8 mouse cellular contexts compared by ENCODE assay signal in genomic region chr14:28506376-28506831, GRCm38 (mm10). TPM values are rescaled to one million over a fixed set of nuclear protein-coding genes. Genes with fewer than 3 reads are reported as not detected.
DNase-seq lines count a peak whose midpoint lies in the region; ATAC-seq and TF ChIP-seq lines count a peak whose summit lies in the region.

No protein-coding gene starts in this region.

- peaks cover 15% of the 10 kb centered on the region for H3K4me1 ChIP-seq in stomach, embryonic 16.5 days (ENCODE audit: control insufficient read depth, insufficient read depth, low read length)

- no peak for DNase-seq in left cerebral cortex, adult 2 months (ENCODE audit: extremely low spot score in 1 of 2, low spot score in 2 of 2)
- no peak for DNase-seq in left cerebral cortex, adult 11 months (ENCODE audit: low spot score)
- peak; percentile 54 for DNase-seq in embryo, embryonic 11.5 days (ENCODE audit: low read depth, low spot score)
- peak; percentile 28 to 60 for DNase-seq in heart, adult 9 months (ENCODE audit: low spot score in 2 of 2)
- DNase-seq in kidney, adult 9 months: peak; percentile 50
- DNase-seq in lung, postnatal 10 days: peak; percentile 75
- no peak for DNase-seq in natural killer cell, adult 2 months (ENCODE audit: low spot score in 2 of 2)

- intact Hi-C loops in left cerebral cortex, adult 2 months (cut with DNase I): loop anchor here (2.0 to 10.0 kb wide), 5 partner anchors 222 to 698 kb away; no protein-coding TSS in a partner anchor

- H3K27me3 ChIP-seq in stomach, embryonic 16.5 days (ENCODE audit: control insufficient read depth, insufficient read depth, low read length): peaks cover 24% of the 10 kb centered on the region

- H3K36me3 ChIP-seq in stomach, embryonic 16.5 days (ENCODE audit: control insufficient read depth, insufficient read depth, low read length): no peaks in the 10 kb centered on the region

- WGBS in stomach, embryonic 16.5 days: under 1% methylated on average over 29 of the region's 29 CpGs

- H3K27ac ChIP-seq in left cerebral cortex, adult 2 months: no peak overlapping the region
- H3K27ac ChIP-seq in stomach, embryonic 16.5 days (ENCODE audit: low read length): peak overlapping the region; percentile 93

- no peak for TF ChIP-seq CTCF in left cerebral cortex, adult 2 months (IDR thresholded peaks at IDR 0.05)

- peak overlapping the region; percentile 86 for H3K9ac ChIP-seq in stomach, embryonic 16.5 days (ENCODE audit: low read length)

- ATAC-seq in stomach, embryonic 16.5 days (ENCODE audit: insufficient read depth, low FRiP score): 0 out of 2 replicates have a peak, but pooled peaks have one; percentile 11

- peak overlapping the region; percentile 55 for H3K4me3 ChIP-seq in left cerebral cortex, adult 2 months
- peak overlapping the region; percentile 63 for H3K4me3 ChIP-seq in stomach, embryonic 16.5 days (replicated peaks; ENCODE audit: low read length)

- H3K4me2 ChIP-seq in stomach, embryonic 16.5 days (ENCODE audit: low read depth, low read length): peak overlapping the region; percentile 68

- no peaks in the 10 kb centered on the region for H3K9me3 ChIP-seq in stomach, embryonic 16.5 days (replicated peaks; ENCODE audit: control insufficient read depth, low read length)

RNA-seq across cellular contexts. Expression of gene Wnt5a, which starts 1.9 kb away (rescaled TPM):
- total RNA-seq in left cerebral cortex, adult 2 months (2021): 10 to 100 TPM in 1 of 2 experiments, 1 to 10 TPM in 1; 9.6 to 10.1 TPM
- 21.0 and 23.5 TPM in 2 replicates for polyA plus RNA-seq in stomach, embryonic 16.5 days (2015; fragmentation: Nextera tagmentation; extraction: Ambion mirVana)

Comparison
In these comparisons a context has a peak if more than half of its experiments do, and no peak if none do; other contexts are left out.
1. DNase-seq: peak in embryo, embryonic 11.5 days (single experiment), heart, adult 9 months (2 of 2), kidney, adult 9 months (single experiment) and lung, postnatal 10 days (single experiment); none in left cerebral cortex, adult 2 months (0 of 2), left cerebral cortex, adult 11 months (single experiment) and natural killer cell, adult 2 months (0 of 2).